Mouse (Mus musculus) retina, postnatal 1 day (tissue): ENCODE results near the gene Slc39a5.

Source experiments
- DNase-seq: peaks from one replicate; pipeline ENCODE4 v3.0.0-alpha.2; 2012

Gene Slc39a5

GRCm38 (mm10) chr10:128374393-128374792 lies 26.6 kb downstream of the Slc39a5 start:
- peak; percentile 40 for DNase-seq

GRCm38 (mm10) chr10:128372989-128373748 lies 27.9 kb downstream of the Slc39a5 start:
- DNase-seq = no peak

GRCm38 (mm10) chr10:128372142-128372541 lies 28.9 kb downstream of the Slc39a5 start:
- DNase-seq = no peak

- no peak for DNase-seq
Measured at GRCm38 (mm10) chr10:128370601-128371000, 30.4 kb downstream of the Slc39a5 start.

GRCm38 (mm10) chr10:128370021-128370420 lies 31.0 kb downstream of the Slc39a5 start:
- DNase-seq = no peak

GRCm38 (mm10) chr10:128369599-128369998 lies 31.4 kb downstream of the Slc39a5 start:
- no peak for DNase-seq

GRCm38 (mm10) chr10:128369218-128369543 lies 31.8 kb downstream of the Slc39a5 start:
- DNase-seq = no peak

- peak; percentile 97 for DNase-seq
Measured at GRCm38 (mm10) chr10:128368402-128369217, 32.4 kb downstream of the Slc39a5 start, which contains the start of gene Coq10a. Gene Coq10a (minus strand): TSS chr10:128368997.

- DNase-seq = no peak
Measured at GRCm38 (mm10) chr10:128367899-128368401, 33.1 kb downstream of the Slc39a5 start.

- peak; percentile 77 for DNase-seq
Measured at GRCm38 (mm10) chr10:128362568-128362967, 38.5 kb downstream of the Slc39a5 start.

- no peak for DNase-seq
Measured at GRCm38 (mm10) chr10:128361836-128362235, 39.2 kb downstream of the Slc39a5 start.

GRCm38 (mm10) chr10:128359226-128359625 lies 41.8 kb downstream of the Slc39a5 start:
- no peak for DNase-seq

GRCm38 (mm10) chr10:128358796-128359195 lies 42.2 kb downstream of the Slc39a5 start:
- DNase-seq = peak; percentile 74

- DNase-seq = no peak
Measured at GRCm38 (mm10) chr10:128347541-128347940, 53.5 kb downstream of the Slc39a5 start.
